Mouse (Mus musculus): ENCODE data around the gene Pkn3. TPM values are rescaled to one million over a fixed set of nuclear protein-coding genes. Genes with fewer than 3 reads are reported as not detected.
A peak's percentile ranks its signal among the peaks of the same experiment; 100 is the strongest.

The Pkn3 gene
- total and polyA plus RNA-seq, 2 experiments from 2014 or later, result 0.99 to 1.2 TPM

- no peaks in the 10 kb centered on the region for H3K9me3 ChIP-seq (ENCODE audit: low read length)
- H3K27me3 ChIP-seq (ENCODE audit: insufficient read depth, low read length), result no peaks in the 10 kb centered on the region
- no peak overlapping the region for H3K4me3 ChIP-seq (ENCODE audit: low read length)
- WGBS, result 98% methylated on average over 12 of the region's 12 CpGs
- DNase-seq (ENCODE audit: low spot score) (no peak), ATAC-seq (no peak)
- no peak overlapping the region for H3K9ac ChIP-seq (replicated peaks; ENCODE audit: low read length)
- TF ChIP-seq CTCF (IDR thresholded peaks at IDR 0.05; ENCODE audit: low read depth), result no peak
- H3K36me3 ChIP-seq (ENCODE audit: insufficient read depth, low read length), result peaks cover 6% of the 10 kb centered on the region; the same call in 1 of the 2 replicates
- no peak overlapping the region for H3K4me2 ChIP-seq (ENCODE audit: low read depth, low read length)
- H3K27ac ChIP-seq, result no peak overlapping the region
- no peaks in the 10 kb centered on the region for H3K4me1 ChIP-seq (ENCODE audit: insufficient read depth, low read length)
These were observed 14.0 kb downstream of the Pkn3 start for GRCm38 (mm10) chr2:30091521-30091920.

- no peak for ATAC-seq
- H3K9ac ChIP-seq (replicated peaks; ENCODE audit: low read length), result peak overlapping the region; percentile 53
- H3K27ac ChIP-seq, result peak overlapping the region; percentile 3; the same call in 1 of the 2 replicates
- H3K9me3 ChIP-seq (ENCODE audit: low read length), result no peaks in the 10 kb centered on the region
- H3K4me1 ChIP-seq (ENCODE audit: insufficient read depth, low read length), result no peaks in the 10 kb centered on the region
- H3K36me3 ChIP-seq (ENCODE audit: insufficient read depth, low read length), result peaks cover 12% of the 10 kb centered on the region
- no peak for DNase-seq (ENCODE audit: low spot score)
- H3K4me2 ChIP-seq (ENCODE audit: low read depth, low read length), result peak overlapping the region; percentile 77
- H3K27me3 ChIP-seq (ENCODE audit: insufficient read depth, low read length), result no peaks in the 10 kb centered on the region
- WGBS, result 59% methylated on average over 6 of the region's 6 CpGs
- TF ChIP-seq CTCF (IDR thresholded peaks at IDR 0.05; ENCODE audit: low read depth), result no peak
- peak overlapping the region; percentile 60; the same call in 1 of the 2 replicates for H3K4me3 ChIP-seq (ENCODE audit: low read length)
These were observed 14.9 kb downstream of the Pkn3 start for GRCm38 (mm10) chr2:30092280-30092918.

- Histone ChIP-seq H3K4me1 (ENCODE audit: insufficient read depth, low read length) (no peaks in the 10 kb centered on the region), H3K27me3 (ENCODE audit: insufficient read depth, low read length) (no peaks in the 10 kb centered on the region), H3K9ac (replicated peaks; ENCODE audit: low read length) (peak within 1 kb of the TSS; percentile 53), H3K9me3 (ENCODE audit: low read length) (no peaks in the 10 kb centered on the region), H3K36me3 (ENCODE audit: insufficient read depth, low read length) (peaks cover 14% of the 10 kb centered on the region), H3K4me3 (ENCODE audit: low read length) (peak within 1 kb of the TSS; percentile 60), H3K4me2 (ENCODE audit: low read depth, low read length) (peak within 1 kb of the TSS; percentile 77), H3K27ac (peak within 1 kb of the TSS; percentile 59; the same call in 1 of the 2 replicates)
- peak; percentile 94 for DNase-seq (ENCODE audit: low spot score)
- under 1% methylated on average over 50 of the region's 51 CpGs for WGBS
- no peak for TF ChIP-seq CTCF (IDR thresholded peaks at IDR 0.05; ENCODE audit: low read depth)
- ATAC-seq, result peak; percentile 96
These were observed 16.2 kb downstream of the Pkn3 start, which contains the start of gene Zdhhc12 for GRCm38 (mm10) chr2:30093471-30094207. Zdhhc12 (minus strand) TSS chr2:30093648.

DNA sequence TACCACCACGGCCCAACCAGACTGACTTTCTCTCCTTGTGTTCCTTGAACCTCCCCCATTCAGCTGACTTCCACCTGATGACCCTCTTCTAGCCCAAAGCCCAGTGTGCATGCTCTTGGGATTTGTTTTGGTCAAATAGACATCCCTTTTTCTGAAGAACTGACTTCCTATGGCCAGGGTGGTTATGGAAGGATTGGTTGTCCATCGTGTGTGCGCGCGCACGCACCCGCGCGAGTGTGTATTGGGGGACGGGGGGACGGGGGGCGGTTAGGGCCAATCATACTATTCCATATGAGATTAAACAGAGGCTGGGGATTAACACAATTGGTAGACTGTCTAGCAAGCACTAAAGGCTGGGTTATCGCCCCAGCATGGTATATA, 16.7 kb downstream of the Pkn3 start:
- Histone ChIP-seq H3K4me3 (ENCODE audit: low read length) (peak overlapping the region; percentile 60), H3K36me3 (ENCODE audit: insufficient read depth, low read length) (peaks cover 19% of the 10 kb centered on the region), H3K4me1 (ENCODE audit: insufficient read depth, low read length) (no peaks in the 10 kb centered on the region), H3K4me2 (ENCODE audit: low read depth, low read length) (peak overlapping the region; percentile 77), H3K9ac (replicated peaks; ENCODE audit: low read length) (peak overlapping the region; percentile 53), H3K9me3 (ENCODE audit: low read length) (no peaks in the 10 kb centered on the region), H3K27me3 (ENCODE audit: insufficient read depth, low read length) (no peaks in the 10 kb centered on the region), H3K27ac (peak overlapping the region; percentile 59; the same call in 1 of the 2 replicates)
- 3% methylated on average over 13 of the region's 13 CpGs for WGBS
- DNase-seq (ENCODE audit: low spot score) (peak; percentile 45), ATAC-seq (no peak)
- no peak for TF ChIP-seq CTCF (IDR thresholded peaks at IDR 0.05; ENCODE audit: low read depth)

DNA sequence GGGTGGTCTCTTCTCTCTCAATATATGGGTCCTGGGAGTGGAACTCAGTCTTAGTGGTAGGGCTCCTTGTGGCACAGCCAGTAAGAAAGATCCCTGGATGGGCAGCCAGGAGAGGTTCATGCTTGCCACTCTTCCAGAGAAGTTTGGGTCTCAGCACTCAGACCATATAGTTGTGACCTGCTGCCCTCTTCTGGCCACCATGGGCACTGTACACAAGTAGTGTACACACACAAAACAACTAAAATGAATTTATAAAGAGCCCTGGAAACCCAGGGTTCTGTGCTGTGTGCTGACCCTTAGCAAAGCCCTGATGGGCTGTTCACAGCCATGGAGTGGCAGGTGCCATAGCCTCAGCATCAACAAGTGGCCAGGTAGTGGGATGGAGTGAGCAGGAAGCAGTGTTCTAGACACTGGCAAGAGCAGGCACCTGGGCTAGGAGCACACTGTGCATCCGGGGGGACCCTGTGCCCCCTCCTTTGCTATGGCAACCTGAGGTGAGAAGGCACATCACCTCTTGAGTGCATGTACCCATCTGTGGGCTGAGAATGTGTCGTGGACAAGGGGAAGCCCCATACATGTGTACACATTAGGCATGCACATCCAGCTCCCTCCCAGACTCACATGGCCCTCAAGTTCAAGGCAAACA, 18.5 kb downstream of the Pkn3 start:
- peak; percentile 66 for DNase-seq (ENCODE audit: low spot score)
- ATAC-seq, result no peak
- peak; percentile 77 for TF ChIP-seq CTCF (IDR thresholded peaks at IDR 0.05; ENCODE audit: low read depth)
- 87% methylated on average over 2 of the region's 2 CpGs for WGBS
- Histone ChIP-seq H3K4me3 (ENCODE audit: low read length) (no peak overlapping the region), H3K36me3 (ENCODE audit: insufficient read depth, low read length) (peaks cover 31% of the 10 kb centered on the region), H3K9ac (replicated peaks; ENCODE audit: low read length) (no peak overlapping the region), H3K27ac (no peak overlapping the region), H3K9me3 (ENCODE audit: low read length) (no peaks in the 10 kb centered on the region), H3K4me2 (ENCODE audit: low read depth, low read length) (no peak overlapping the region), H3K27me3 (ENCODE audit: insufficient read depth, low read length) (no peaks in the 10 kb centered on the region), H3K4me1 (ENCODE audit: insufficient read depth, low read length) (no peaks in the 10 kb centered on the region)

GRCm38 (mm10) chr2:30100214-30100613, 22.7 kb downstream of the Pkn3 start:
- Histone ChIP-seq H3K4me3 (ENCODE audit: low read length) (no peak overlapping the region), H3K27ac (no peak overlapping the region), H3K9ac (replicated peaks; ENCODE audit: low read length) (no peak overlapping the region), H3K9me3 (ENCODE audit: low read length) (no peaks in the 10 kb centered on the region), H3K4me1 (ENCODE audit: insufficient read depth, low read length) (no peaks in the 10 kb centered on the region), H3K4me2 (ENCODE audit: low read depth, low read length) (no peak overlapping the region), H3K36me3 (ENCODE audit: insufficient read depth, low read length) (peaks cover 68% of the 10 kb centered on the region), H3K27me3 (ENCODE audit: insufficient read depth, low read length) (no peaks in the 10 kb centered on the region)
- DNase-seq (ENCODE audit: low spot score) (no peak), ATAC-seq (no peak)
- TF ChIP-seq CTCF (IDR thresholded peaks at IDR 0.05; ENCODE audit: low read depth), result no peak
- WGBS, result 79% methylated on average over 4 of the region's 4 CpGs
